Mouse (Mus musculus): ENCODE results near the gene A3galt2. TPM values are rescaled to one million over a fixed set of nuclear protein-coding genes. Genes with fewer than 3 reads are reported as not detected.

Gene A3galt2
- polyA plus RNA-seq, 1 experiment from 2014 or later, result 0.33 TPM

Other genes with a start within 250 kb of the A3galt2 start
- 3.6 and 4.5 TPM in 2 replicates for gene Zscan20, start 145.3 kb upstream of the A3galt2 start, polyA plus RNA-seq (2014; fragmentation: Nextera tagmentation; extraction: Ambion mirVana)
- gene Tlr12, start 136.7 kb upstream of the A3galt2 start, polyA plus RNA-seq (2014; fragmentation: Nextera tagmentation; extraction: Ambion mirVana), result 0.23 and 0.66 TPM in 2 replicates
- 109 and 123 TPM in 2 replicates for gene Phc2, start 100.7 kb upstream of the A3galt2 start, polyA plus RNA-seq (2014; fragmentation: Nextera tagmentation; extraction: Ambion mirVana)
- 46.6 and 50.1 TPM in 2 replicates for gene Zfp362, start 50.7 kb downstream of the A3galt2 start, polyA plus RNA-seq (2014; fragmentation: Nextera tagmentation; extraction: Ambion mirVana)
- 20.6 and 21.8 TPM in 2 replicates for gene Trim62, start 128.2 kb downstream of the A3galt2 start, polyA plus RNA-seq (2014; fragmentation: Nextera tagmentation; extraction: Ambion mirVana)
- 12.9 and 14.6 TPM in 2 replicates for gene Azin2, start 207.1 kb downstream of the A3galt2 start, polyA plus RNA-seq (2014; fragmentation: Nextera tagmentation; extraction: Ambion mirVana)
- gene Ak2, start 236.6 kb downstream of the A3galt2 start, polyA plus RNA-seq (2014; fragmentation: Nextera tagmentation; extraction: Ambion mirVana), result 133 and 134 TPM in 2 replicates